Mouse (Mus musculus) midbrain, embryonic 12.5 days (tissue): ENCODE measurements around the gene Slc12a5. TPM values are rescaled to one million over a fixed set of nuclear protein-coding genes. Genes with fewer than 3 reads are reported as not detected.

ENCODE experiments used
- ATAC-seq: fragments of 200-750 bp; cut with Nextera tagmentation; 2 replicates; pipeline ENCODE4 v1.8.0; 2017; ENCODE audit warnings: low read depth, moderate TSS enrichment, moderate library complexity; ENCODE audit not compliant: low FRiP score
- H3K27ac ChIP-seq: fragments of 300-500 bp; sonication (generic); replicated peaks from 2 replicates; pipeline ENCODE4 v1.5.1; 2016; ENCODE audit warnings: mild to moderate bottlenecking
- H3K27me3 ChIP-seq: fragments of 300-500 bp; sonication (generic); 2 replicates; pipeline ENCODE4 v1.6.1; 2016; ENCODE audit warnings: mild to moderate bottlenecking
- H3K36me3 ChIP-seq: fragments of 300-500 bp; sonication (generic); 2 replicates; pipeline ENCODE4 v1.6.1; 2016
- H3K4me1 ChIP-seq: fragments of 300-500 bp; sonication (generic); 2 replicates; pipeline ENCODE4 v1.6.1; 2016
- H3K4me2 ChIP-seq: fragments of 300-500 bp; sonication (generic); replicated peaks from 2 replicates; pipeline ENCODE4 v1.6.1; 2016; ENCODE audit warnings: mild to moderate bottlenecking, moderate library complexity
- H3K4me3 ChIP-seq: fragments of 300-500 bp; sonication (generic); 2 replicates; pipeline ENCODE4 v1.5.1; 2016; ENCODE audit warnings: mild to moderate bottlenecking
- H3K9ac ChIP-seq: fragments of 300-500 bp; sonication (generic); replicated peaks from 2 replicates; pipeline ENCODE4 v1.6.1; 2016; ENCODE audit warnings: mild to moderate bottlenecking, moderate library complexity
- H3K9me3 ChIP-seq: fragments of 300-500 bp; sonication (generic); 2 replicates; pipeline ENCODE4 v1.6.1; 2016; ENCODE audit warnings: mild to moderate bottlenecking
- WGBS: fragments of 180-500 bp; shearing (Covaris S2); methylation state at CpG from one replicate; pipeline ENCODE4 v1.1.7; 2016; 5-methylcytosine and 5-hydroxymethylcytosine counted together
- polyA plus RNA-seq: library from polyadenylated mRNA; unstranded; fragments of >200 nt; fragmentation: Nextera tagmentation; extraction: Ambion mirVana; gene quantifications from 2 replicates; pipeline ENCODE4 v1.2.1, GENCODE M21; 2016

The Slc12a5 gene
- 8.1 and 9.9 TPM in 2 replicates for polyA plus RNA-seq

GRCm38 (mm10) chr2:164960716-164961441 is at the start of gene Slc12a5:
Slc12a5 (plus strand) TSS chr2:164960802.
- 2% methylated on average over 45 of the region's 54 CpGs for WGBS
- Histone ChIP-seq H3K9ac (peak within 1 kb of the TSS; percentile 62), H3K27ac (peak within 1 kb of the TSS; percentile 36; the same call in 1 of the 2 replicates), H3K36me3 (no peaks in the 10 kb centered on the region), H3K4me1 (peaks cover 35% of the 10 kb centered on the region), H3K4me2 (peak within 1 kb of the TSS; percentile 65), H3K27me3 (peaks cover 13% of the 10 kb centered on the region), H3K4me3 (peak within 1 kb of the TSS; percentile 69), H3K9me3 (no peaks in the 10 kb centered on the region)
- ATAC-seq = peak; percentile 57

DNA sequence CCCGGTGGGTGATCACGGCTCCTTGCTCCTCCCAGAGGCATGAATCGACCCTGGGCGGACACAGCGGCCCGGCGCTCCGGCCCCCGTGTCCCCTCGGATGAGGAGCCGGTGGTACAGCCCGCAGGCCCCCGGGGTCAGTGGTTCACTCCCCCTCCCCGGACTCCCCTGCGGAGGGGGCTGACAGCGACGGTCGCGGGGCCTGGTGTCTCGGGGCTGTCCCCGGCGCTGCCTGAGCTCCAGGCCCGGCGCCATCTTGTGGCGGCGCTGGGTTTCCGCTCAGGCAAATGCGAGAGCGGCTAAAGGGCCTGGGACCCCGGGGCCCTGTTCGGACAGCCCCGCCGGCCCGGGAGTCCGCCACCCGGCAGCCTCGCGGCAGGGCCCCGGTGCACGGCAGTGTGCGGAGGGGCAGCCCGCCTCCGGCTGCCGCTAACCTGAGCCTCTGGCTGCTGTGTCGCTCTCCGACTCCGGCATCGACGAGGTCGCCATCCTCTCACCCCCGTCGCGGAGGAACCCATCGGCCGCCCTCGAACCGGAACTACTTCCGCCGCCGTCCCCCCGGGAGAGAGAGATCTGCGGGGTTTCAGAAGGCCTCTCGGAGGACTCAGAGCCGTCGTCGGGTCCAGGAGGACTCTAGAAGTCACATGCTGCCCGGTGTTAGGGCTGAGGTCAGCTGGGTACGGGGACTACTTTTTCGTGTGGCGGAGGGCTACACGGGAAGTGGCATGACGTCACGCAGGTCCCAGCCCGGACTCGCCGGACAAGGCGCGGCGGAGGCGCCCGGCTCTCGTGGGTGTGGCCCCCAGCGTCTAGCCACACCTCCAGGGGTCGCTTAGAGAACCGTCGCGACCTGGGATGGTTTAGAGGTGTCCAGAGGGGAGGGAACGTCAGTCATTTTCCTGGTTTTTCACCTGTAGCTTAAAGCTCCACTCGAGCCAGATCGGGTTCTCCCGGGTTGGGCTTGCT is 49.2 kb upstream of the Slc12a5 start, which contains the start of gene Zfp335:
TSS of gene Zfp335 (minus strand) at position 672 of the 963 bp plus-strand sequence.
- Histone ChIP-seq H3K9ac (peak within 1 kb of the TSS; percentile 93), H3K4me2 (peak within 1 kb of the TSS; percentile 83), H3K4me3 (peak within 1 kb of the TSS; percentile 78), H3K4me1 (peaks cover 21% of the 10 kb centered on the region), H3K27ac (peak within 1 kb of the TSS; percentile 99), H3K27me3 (no peaks in the 10 kb centered on the region), H3K36me3 (peaks cover 34% of the 10 kb centered on the region), H3K9me3 (peaks cover 2% of the 10 kb centered on the region)
- peak; percentile 81 for ATAC-seq
- under 1% methylated on average over 72 of the region's 91 CpGs for WGBS

- peaks cover 21% of the 10 kb centered on the region for H3K4me1 ChIP-seq
- peak overlapping the region; percentile 93 for H3K9ac ChIP-seq
- H3K27ac ChIP-seq = peak overlapping the region; percentile 99
- WGBS = 25% methylated on average over 12 of the region's 12 CpGs
- H3K36me3 ChIP-seq = peaks cover 26% of the 10 kb centered on the region
- H3K27me3 ChIP-seq = no peaks in the 10 kb centered on the region
- H3K4me3 ChIP-seq = peak overlapping the region; percentile 78
- H3K4me2 ChIP-seq = peak overlapping the region; percentile 83
- peak; percentile 17; the same call in 1 of the 2 replicates for ATAC-seq
- H3K9me3 ChIP-seq = no peaks in the 10 kb centered on the region
Measured at GRCm38 (mm10) chr2:164912151-164912550, 48.5 kb upstream of the Slc12a5 start.

GRCm38 (mm10) chr2:164912749-164913427 is 47.7 kb upstream of the Slc12a5 start:
- H3K36me3 ChIP-seq = peaks cover 19% of the 10 kb centered on the region
- H3K9me3 ChIP-seq = no peaks in the 10 kb centered on the region
- H3K27ac ChIP-seq = peak overlapping the region; percentile 99; the same call in 1 of the 2 replicates
- ATAC-seq = no peak
- no peak overlapping the region for H3K9ac ChIP-seq
- 97% methylated on average over 9 of the region's 9 CpGs for WGBS
- no peak overlapping the region for H3K4me2 ChIP-seq
- peaks cover 21% of the 10 kb centered on the region for H3K4me1 ChIP-seq
- no peaks in the 10 kb centered on the region for H3K27me3 ChIP-seq
- no peak overlapping the region for H3K4me3 ChIP-seq

DNA sequence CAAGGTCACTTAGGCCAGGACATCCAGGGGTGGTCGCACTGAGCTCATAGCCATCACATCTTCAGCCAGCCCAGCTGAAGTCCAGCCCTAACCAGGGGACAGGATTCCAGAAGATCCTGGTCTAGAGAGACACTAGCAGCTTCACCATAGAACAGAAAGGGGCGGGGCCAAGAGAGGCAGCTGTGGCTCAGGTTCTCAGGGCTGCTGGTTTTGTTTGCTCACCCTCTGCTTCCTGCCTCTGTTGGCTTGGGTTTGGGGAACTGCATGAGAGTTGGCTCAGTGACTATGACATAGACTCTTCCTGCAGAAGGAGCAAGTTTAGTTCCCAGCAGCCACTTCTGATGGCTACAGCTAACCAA is 47.2 kb upstream of the Slc12a5 start:
- Histone ChIP-seq H3K4me2 (no peak overlapping the region), H3K9ac (no peak overlapping the region), H3K36me3 (peaks cover 14% of the 10 kb centered on the region), H3K27ac (no peak overlapping the region), H3K4me1 (peaks cover 21% of the 10 kb centered on the region), H3K9me3 (no peaks in the 10 kb centered on the region), H3K4me3 (no peak overlapping the region), H3K27me3 (no peaks in the 10 kb centered on the region)
- ATAC-seq = no peak
- 93% methylated on average over 2 of the region's 2 CpGs for WGBS

- peaks cover 7% of the 10 kb centered on the region for H3K4me1 ChIP-seq
- WGBS = 93% methylated on average over 5 of the region's 5 CpGs
- no peak overlapping the region for H3K4me2 ChIP-seq
- no peak overlapping the region for H3K4me3 ChIP-seq
- no peak overlapping the region for H3K9ac ChIP-seq
- no peaks in the 10 kb centered on the region for H3K9me3 ChIP-seq
- no peak overlapping the region for H3K27ac ChIP-seq
- no peak for ATAC-seq
- no peaks in the 10 kb centered on the region for H3K27me3 ChIP-seq
- peaks cover 20% of the 10 kb centered on the region for H3K36me3 ChIP-seq
Measured at GRCm38 (mm10) chr2:164916820-164917219, 43.8 kb upstream of the Slc12a5 start.

DNA sequence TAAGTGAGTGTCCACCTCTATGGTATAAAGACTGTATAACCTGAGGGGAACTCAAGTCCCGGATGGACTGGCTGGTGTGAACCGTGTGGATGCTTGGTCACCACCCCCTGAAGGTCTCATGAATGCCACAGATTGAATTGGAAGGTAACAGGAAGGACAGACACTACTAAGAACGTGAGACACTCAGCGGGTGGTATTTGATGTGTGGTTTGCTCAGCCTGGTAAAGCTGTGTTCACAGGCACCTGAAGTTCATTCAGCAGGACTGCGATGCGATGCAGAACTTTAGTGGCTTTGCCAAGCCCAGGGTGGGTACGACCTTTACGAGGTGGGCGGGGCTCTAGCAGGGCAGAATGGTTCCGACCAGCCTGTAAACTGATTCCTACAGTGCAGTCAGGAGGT is 43.2 kb upstream of the Slc12a5 start:
- no peak overlapping the region for H3K27ac ChIP-seq
- no peak for ATAC-seq

DNA sequence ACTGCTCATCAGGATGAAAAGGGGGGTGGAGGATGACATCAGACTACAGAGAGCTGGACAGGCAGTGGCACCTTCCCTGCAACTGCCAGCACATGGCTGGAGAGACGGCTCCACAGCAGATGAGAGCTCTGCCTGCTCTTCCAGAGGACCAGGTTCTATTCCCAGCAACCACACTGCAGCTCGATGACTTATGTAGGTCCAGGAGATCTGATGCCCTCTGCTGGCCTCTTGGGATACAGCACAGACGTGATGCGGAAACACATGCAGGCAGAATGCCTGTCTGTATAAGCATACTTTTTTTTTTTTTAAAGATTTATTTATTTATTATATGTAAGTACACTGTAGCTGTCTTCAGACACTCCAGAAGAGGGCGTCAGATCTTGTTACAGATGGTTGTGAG is 42.3 kb upstream of the Slc12a5 start:
- H3K27me3 ChIP-seq = no peaks in the 10 kb centered on the region
- H3K27ac ChIP-seq = no peak overlapping the region
- H3K9ac ChIP-seq = no peak overlapping the region
- H3K36me3 ChIP-seq = peaks cover 20% of the 10 kb centered on the region
- H3K4me3 ChIP-seq = no peak overlapping the region
- no peak for ATAC-seq
- H3K4me2 ChIP-seq = no peak overlapping the region
- no peaks in the 10 kb centered on the region for H3K9me3 ChIP-seq
- peaks cover 4% of the 10 kb centered on the region; the same call in 1 of the 2 replicates for H3K4me1 ChIP-seq
- WGBS = 57% methylated on average over 4 of the region's 5 CpGs

More for the DNA sequence above, 43.2 kb upstream of the Slc12a5 start:
- 71% methylated on average over 10 of the region's 10 CpGs for WGBS
- peaks cover 20% of the 10 kb centered on the region for H3K36me3 ChIP-seq
- peaks cover 6% of the 10 kb centered on the region for H3K4me1 ChIP-seq
- no peak overlapping the region for H3K4me2 ChIP-seq
- no peaks in the 10 kb centered on the region for H3K27me3 ChIP-seq
- H3K9ac ChIP-seq = no peak overlapping the region
- H3K9me3 ChIP-seq = no peaks in the 10 kb centered on the region
- no peak overlapping the region for H3K4me3 ChIP-seq

GRCm38 (mm10) chr2:164921984-164922383 is 38.6 kb upstream of the Slc12a5 start:
- WGBS = 54% methylated on average over 6 of the region's 7 CpGs
- no peak overlapping the region for H3K4me2 ChIP-seq
- no peak overlapping the region for H3K9ac ChIP-seq
- peaks cover 17% of the 10 kb centered on the region for H3K36me3 ChIP-seq
- H3K27ac ChIP-seq = 0 out of 2 replicates have a peak overlapping the region, but pooled peaks have one; percentile 20
- peaks cover 13% of the 10 kb centered on the region for H3K4me1 ChIP-seq
- H3K27me3 ChIP-seq = no peaks in the 10 kb centered on the region
- H3K9me3 ChIP-seq = no peaks in the 10 kb centered on the region
- no peak for ATAC-seq
- H3K4me3 ChIP-seq = no peak overlapping the region

DNA sequence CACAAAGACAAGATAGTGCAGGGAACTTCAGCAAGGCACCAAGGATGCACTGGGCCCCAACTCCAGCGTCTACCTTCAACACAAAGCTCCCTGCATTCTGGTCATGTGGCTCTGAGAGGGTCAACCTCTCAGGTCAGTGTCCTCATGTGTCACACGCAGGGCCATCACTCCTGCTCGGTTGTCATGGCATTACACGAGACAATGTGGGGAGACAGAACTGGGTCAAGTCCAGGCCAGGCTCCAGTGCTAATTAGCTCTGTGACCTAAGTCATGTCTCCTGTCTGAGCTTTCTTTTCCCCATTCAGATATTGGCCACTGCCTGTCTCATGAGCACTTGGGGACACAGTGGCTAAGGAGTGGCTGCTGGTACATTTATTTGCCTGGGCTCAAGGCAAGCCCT is 37.3 kb upstream of the Slc12a5 start:
- 42% methylated on average over 4 of the region's 4 CpGs for WGBS
- peaks cover 13% of the 10 kb centered on the region for H3K4me1 ChIP-seq
- H3K27me3 ChIP-seq = no peaks in the 10 kb centered on the region
- H3K4me3 ChIP-seq = no peak overlapping the region
- H3K4me2 ChIP-seq = no peak overlapping the region
- no peak for ATAC-seq
- no peaks in the 10 kb centered on the region for H3K9me3 ChIP-seq
- H3K9ac ChIP-seq = no peak overlapping the region
- H3K27ac ChIP-seq = no peak overlapping the region
- peaks cover 17% of the 10 kb centered on the region for H3K36me3 ChIP-seq

GRCm38 (mm10) chr2:164924100-164924857 is 36.3 kb upstream of the Slc12a5 start:
- no peak overlapping the region for H3K4me2 ChIP-seq
- no peaks in the 10 kb centered on the region for H3K27me3 ChIP-seq
- ATAC-seq = peak; percentile 75
- H3K4me3 ChIP-seq = no peak overlapping the region
- H3K36me3 ChIP-seq = peaks cover 13% of the 10 kb centered on the region
- peaks cover 13% of the 10 kb centered on the region for H3K4me1 ChIP-seq
- no peaks in the 10 kb centered on the region for H3K9me3 ChIP-seq
- H3K9ac ChIP-seq = no peak overlapping the region
- H3K27ac ChIP-seq = no peak overlapping the region
- WGBS = 37% methylated on average over 11 of the region's 11 CpGs
